Mouse (Mus musculus) small intestine, adult 2 months (tissue): ENCODE measurements at regions not wholly inside any gene's neighbourhood (a gene's known extent, or its start where the extent isn't known, plus 50 kb on each side); places are given as distances from the start of the nearest gene placed in this dataset.

ENCODE experiments used
- CTCF ChIP-seq: fragments of 200-500 bp; IDR thresholded peaks from 2 replicates; pipeline ENCODE4 v1.5.1; 2012; ENCODE audit warnings: low read depth, mild to moderate bottlenecking, control low read depth, inconsistent platforms, low read length, moderate library complexity, mixed read lengths; ENCODE audit not compliant: insufficient replicate concordance, insufficient read length; ENCODE audit errors: extremely low read depth
- POLR2A ChIP-seq: fragments of 200-500 bp; IDR thresholded peaks from 2 replicates; pipeline ENCODE4 v1.6.1; 2012; ENCODE audit warnings: low read depth, mild to moderate bottlenecking, control low read depth, inconsistent platforms, low read length, moderate library complexity

GRCm38 (mm10) chr15:5817901-5818576 is 481.5 kb upstream of the Dab2 start:
- TF ChIP-seq CTCF (no peak), POLR2A (no peak)
